Mouse (Mus musculus) hindbrain, embryonic 14.5 days (tissue): ENCODE data around the gene Trim30d. TPM values are rescaled to one million over a fixed set of nuclear protein-coding genes. Genes with fewer than 3 reads are reported as not detected.

Experiments
- polyA plus RNA-seq: library from polyadenylated mRNA; unstranded; fragments of >200 nt; fragmentation: Nextera tagmentation; extraction: Ambion mirVana; gene quantifications from 2 replicates; pipeline ENCODE4 v1.2.1, GENCODE M21; 2014

Trim30d gene
- polyA plus RNA-seq, 1 experiment from 2014 or later, result 0.19 TPM

Other genes with a start within 250 kb of the Trim30d start
- 0.12 and 0.44 TPM in 2 replicates for gene Trim5, start 219.8 kb downstream of the Trim30d start, polyA plus RNA-seq
- gene Trim12a, start 192.4 kb downstream of the Trim30d start, polyA plus RNA-seq, result 1.6 and 2.2 TPM in 2 replicates
- not detected in 2 replicates for gene Trim34b, start 178.4 kb downstream of the Trim30d start, polyA plus RNA-seq
- 0.94 and 1.4 TPM in 2 replicates for gene Trim12c, start 154.5 kb downstream of the Trim30d start, polyA plus RNA-seq
- not detected in 2 replicates for gene Trim30b, start 138.0 kb downstream of the Trim30d start, polyA plus RNA-seq
- 0.11 TPM in 1 of 2 replicates, not detected in the other for gene Trim30c, start 107.0 kb downstream of the Trim30d start, polyA plus RNA-seq
- 0.43 and 0.83 TPM in 2 replicates for gene Trim30a, start 42.7 kb downstream of the Trim30d start, polyA plus RNA-seq
- gene Olfr651, start 42.3 kb upstream of the Trim30d start, polyA plus RNA-seq, result not detected in 2 replicates
- 0.04 and 0.07 TPM in 2 replicates for gene Olfr652, start 53.1 kb upstream of the Trim30d start, polyA plus RNA-seq
- gene Olfr653, start 69.5 kb upstream of the Trim30d start, polyA plus RNA-seq, result 0.05 TPM in 1 of 2 replicates, not detected in the other
- not detected in 2 replicates for gene Olfr654, start 79.2 kb upstream of the Trim30d start, polyA plus RNA-seq
- gene Olfr655, start 93.9 kb upstream of the Trim30d start, polyA plus RNA-seq, result 0.09 TPM in 1 of 2 replicates, not detected in the other
- gene Olfr656, start 106.1 kb upstream of the Trim30d start, polyA plus RNA-seq, result 0.04 TPM in 1 of 2 replicates, not detected in the other
- gene Olfr657, start 116.9 kb upstream of the Trim30d start, polyA plus RNA-seq, result not detected in 2 replicates
- 0.12 and 0.27 TPM in 2 replicates for gene Olfr658, start 139.5 kb upstream of the Trim30d start, polyA plus RNA-seq
- not detected in 2 replicates for gene Olfr659, start 158.9 kb upstream of the Trim30d start, polyA plus RNA-seq
- not detected in 2 replicates for gene Olfr661, start 178.7 kb upstream of the Trim30d start, polyA plus RNA-seq